Mouse (Mus musculus) cerebellum, adult 2 months (tissue): ENCODE measurements at regions not wholly inside any gene's neighbourhood (a gene's known extent, or its start where the extent isn't known, plus 50 kb on each side); places are given as distances from the start of the nearest gene placed in this dataset.

Source experiments
- CTCF ChIP-seq: fragments of 200-500 bp; IDR thresholded peaks from 2 replicates; pipeline ENCODE4 v1.5.1; 2011; ENCODE audit warnings: low read depth, mild to moderate bottlenecking, control low read depth, low read length, moderate library complexity, borderline replicate concordance; ENCODE audit not compliant: insufficient read depth
- POLR2A ChIP-seq: fragments of 200-500 bp; IDR thresholded peaks from 2 replicates; pipeline ENCODE4 v1.6.1; 2011; ENCODE audit warnings: low read length, control low read depth, borderline replicate concordance; ENCODE audit not compliant: insufficient read depth

DNA sequence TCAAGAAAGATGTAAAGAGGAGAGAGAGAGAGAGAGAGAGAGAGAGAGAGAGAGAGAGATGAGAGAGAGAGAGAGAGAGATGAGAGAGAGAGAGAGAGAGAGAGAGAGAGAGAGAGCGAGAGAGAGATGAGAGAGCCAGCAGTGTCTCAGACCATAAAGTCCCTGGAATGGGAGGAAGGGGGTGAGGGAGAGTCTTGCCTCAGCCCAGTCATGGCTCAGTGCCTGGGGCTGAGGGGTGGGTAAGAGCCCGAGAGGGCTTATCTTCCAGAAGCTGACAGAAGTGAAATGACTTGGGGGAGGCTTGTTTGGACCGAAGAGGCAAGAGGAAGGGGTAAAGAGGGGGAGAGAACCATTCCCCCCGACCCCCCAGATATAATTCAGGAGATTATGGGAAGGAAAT is 79.6 kb downstream of the Hif1an start:
- TF ChIP-seq CTCF (no peak), POLR2A (no peak)
